Mouse (Mus musculus) embryonic facial prominence, embryonic 13.5 days (tissue): ENCODE results near the gene Col4a1. TPM values are rescaled to one million over a fixed set of nuclear protein-coding genes. Genes with fewer than 3 reads are reported as not detected.

Source experiments
- ATAC-seq: fragments of 200-750 bp; cut with Nextera tagmentation; 2 replicates; pipeline ENCODE4 v1.8.0; 2017; ENCODE audit warnings: low read depth; ENCODE audit not compliant: insufficient number of reproducible peaks, insufficient read depth, low FRiP score, low TSS enrichment
- H3K27ac ChIP-seq: fragments of 300-500 bp; sonication (generic); 2 replicates; pipeline ENCODE4 v1.5.1; 2015; ENCODE audit warnings: moderate library complexity, mild to moderate bottlenecking, inconsistent platforms
- H3K27me3 ChIP-seq: fragments of 300-500 bp; sonication (generic); 2 replicates; pipeline ENCODE4 v1.6.1; 2015; ENCODE audit warnings: mild to moderate bottlenecking, inconsistent platforms
- H3K36me3 ChIP-seq: fragments of 300-500 bp; sonication (generic); 2 replicates; pipeline ENCODE4 v1.6.1; 2015; ENCODE audit warnings: mild to moderate bottlenecking, inconsistent platforms
- H3K4me1 ChIP-seq: fragments of 300-500 bp; sonication (generic); 2 replicates; pipeline ENCODE4 v1.6.1; 2015; ENCODE audit warnings: inconsistent platforms
- H3K4me2 ChIP-seq: fragments of 300-500 bp; sonication (generic); 2 replicates; pipeline ENCODE4 v1.6.1; 2015; ENCODE audit warnings: moderate library complexity, mild to moderate bottlenecking, inconsistent platforms
- H3K4me3 ChIP-seq: fragments of 300-500 bp; sonication (generic); 2 replicates; pipeline ENCODE4 v1.5.1; 2015; ENCODE audit warnings: mild to moderate bottlenecking, inconsistent platforms
- H3K9ac ChIP-seq: fragments of 300-500 bp; sonication (generic); 2 replicates; pipeline ENCODE4 v1.6.1; 2015; ENCODE audit warnings: mild to moderate bottlenecking, inconsistent platforms
- H3K9me3 ChIP-seq: fragments of 300-500 bp; sonication (generic); 2 replicates; pipeline ENCODE4 v1.6.1; 2016; ENCODE audit warnings: inconsistent platforms
- WGBS: fragments of 180-500 bp; shearing (Covaris S2); methylation state at CpG from one replicate; pipeline ENCODE4 v1.1.7; 2015; ENCODE audit warnings: mixed read lengths; 5-methylcytosine and 5-hydroxymethylcytosine counted together
- polyA plus RNA-seq: library from polyadenylated mRNA; unstranded; fragments of >200 nt; fragmentation: Nextera tagmentation; extraction: Ambion mirVana; gene quantifications from 2 replicates; pipeline ENCODE4 v1.2.1, GENCODE M21; 2015

Gene Col4a1
- polyA plus RNA-seq, 1 experiment from 2014 or later, result 121 TPM

DNA sequence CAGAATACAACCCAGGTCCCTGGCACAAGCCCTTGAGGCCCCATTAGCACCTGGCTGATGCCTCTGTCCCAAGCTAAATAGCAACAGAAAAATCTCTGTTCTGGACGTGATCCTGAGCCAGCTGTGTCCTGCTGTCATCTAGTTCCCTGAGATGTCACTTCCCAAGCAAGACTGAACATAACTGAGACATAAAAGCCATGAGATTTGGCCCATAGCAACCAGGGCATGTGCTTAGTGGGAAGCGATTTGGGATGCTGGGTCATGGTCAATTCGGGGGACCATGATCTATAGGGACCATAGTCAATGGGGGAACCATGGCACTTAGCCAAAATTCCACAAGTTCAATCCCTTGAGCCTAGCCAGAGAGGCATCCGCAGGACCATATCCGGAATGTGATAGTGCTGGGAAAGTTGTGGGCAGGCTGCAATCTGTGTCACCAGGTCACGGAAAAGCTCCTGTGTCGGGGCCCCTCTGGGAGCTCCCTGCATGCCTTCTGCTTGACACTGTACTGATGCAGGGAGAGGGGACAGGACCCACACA, 60.3 kb downstream of the Col4a1 start:
- WGBS, result 65% methylated on average over 7 of the region's 7 CpGs
- Histone ChIP-seq H3K4me3 (no peak overlapping the region), H3K27ac (no peak overlapping the region), H3K9me3 (no peaks in the 10 kb centered on the region), H3K4me1 (peaks cover 23% of the 10 kb centered on the region), H3K4me2 (no peak overlapping the region), H3K36me3 (no peaks in the 10 kb centered on the region), H3K27me3 (no peaks in the 10 kb centered on the region), H3K9ac (no peak overlapping the region)
- no peak for ATAC-seq

DNA sequence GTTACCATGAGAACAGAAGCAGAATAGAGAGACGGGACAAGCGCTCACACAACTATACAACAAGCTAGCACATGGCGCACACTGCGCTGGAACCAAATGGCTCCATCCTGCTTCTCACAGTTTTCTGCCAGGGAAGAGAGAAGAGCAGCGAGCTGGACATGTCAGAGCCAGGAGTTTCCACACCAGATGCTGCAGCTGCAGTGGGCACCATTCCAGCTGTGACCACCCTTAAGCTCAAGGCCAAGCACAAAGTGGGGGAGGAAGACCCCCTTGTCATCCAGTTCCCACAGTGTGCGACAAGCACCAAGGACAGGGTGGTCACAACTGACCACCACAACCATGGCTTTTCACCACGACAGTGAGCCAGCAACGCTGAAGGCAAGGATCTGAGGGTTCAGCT, 62.5 kb downstream of the Col4a1 start:
- peaks cover 21% of the 10 kb centered on the region for H3K4me1 ChIP-seq
- no peak overlapping the region for H3K27ac ChIP-seq
- H3K9me3 ChIP-seq, result no peaks in the 10 kb centered on the region
- WGBS, result 80% methylated on average over 8 of the region's 8 CpGs
- no peak for ATAC-seq
- no peak overlapping the region for H3K9ac ChIP-seq
- no peaks in the 10 kb centered on the region for H3K27me3 ChIP-seq
- H3K36me3 ChIP-seq, result peaks cover 11% of the 10 kb centered on the region
- no peak overlapping the region for H3K4me3 ChIP-seq
- no peak overlapping the region for H3K4me2 ChIP-seq

DNA sequence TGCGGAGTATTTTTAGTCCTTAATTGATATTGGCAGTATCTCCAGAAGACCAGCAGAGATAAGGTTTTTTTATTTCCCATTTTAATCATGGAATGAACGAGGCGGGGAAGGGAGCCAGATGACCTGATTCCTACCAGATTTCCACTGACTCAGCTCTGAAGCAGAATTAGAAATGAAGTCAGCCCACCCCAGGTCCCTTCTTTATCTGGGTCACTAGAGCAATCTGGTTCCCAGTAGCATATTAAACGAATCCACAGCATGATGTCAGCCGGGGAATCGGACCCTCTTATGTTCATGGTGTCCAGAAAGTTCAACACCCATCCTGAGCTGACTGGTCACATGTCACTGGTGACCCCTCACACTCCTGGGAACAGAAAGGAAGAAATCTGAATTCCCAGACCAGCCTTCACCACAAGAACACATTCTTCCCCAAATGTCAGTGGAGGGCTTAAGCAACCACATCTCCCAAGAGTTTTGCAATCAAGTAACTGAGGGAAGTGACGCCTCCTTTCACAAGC, 63.0 kb downstream of the Col4a1 start:
- Histone ChIP-seq H3K9me3 (no peaks in the 10 kb centered on the region), H3K9ac (no peak overlapping the region), H3K36me3 (peaks cover 12% of the 10 kb centered on the region), H3K4me2 (no peak overlapping the region), H3K27ac (no peak overlapping the region), H3K4me3 (no peak overlapping the region), H3K4me1 (peaks cover 21% of the 10 kb centered on the region), H3K27me3 (no peaks in the 10 kb centered on the region)
- ATAC-seq, result no peak
- WGBS, result 70% methylated on average over 7 of the region's 7 CpGs

DNA sequence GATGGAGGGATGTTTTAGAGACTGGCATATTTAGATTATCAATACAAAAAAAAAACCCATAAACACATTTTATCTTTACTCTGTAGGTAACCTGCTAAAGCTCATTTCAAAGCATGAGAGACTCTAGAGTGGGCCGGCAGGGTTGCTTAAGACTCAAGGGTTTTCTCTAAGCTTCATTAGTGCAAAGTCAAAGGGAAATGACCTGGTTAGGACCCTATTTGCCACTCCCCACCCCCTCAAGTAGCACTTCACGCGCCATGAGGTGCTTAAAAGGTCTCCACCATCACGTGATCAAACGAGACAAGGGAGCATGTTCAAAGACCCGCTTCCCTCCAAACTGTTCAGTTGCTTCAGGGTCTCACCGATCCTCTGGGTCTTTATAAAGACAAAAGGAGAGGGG, 63.9 kb downstream of the Col4a1 start:
- no peaks in the 10 kb centered on the region for H3K27me3 ChIP-seq
- no peaks in the 10 kb centered on the region for H3K9me3 ChIP-seq
- no peak overlapping the region for H3K27ac ChIP-seq
- WGBS, result 70% methylated on average over 7 of the region's 7 CpGs
- H3K4me1 ChIP-seq, result peaks cover 21% of the 10 kb centered on the region
- no peak overlapping the region for H3K4me2 ChIP-seq
- no peak overlapping the region for H3K9ac ChIP-seq
- no peak for ATAC-seq
- H3K36me3 ChIP-seq, result peaks cover 21% of the 10 kb centered on the region
- no peak overlapping the region for H3K4me3 ChIP-seq

DNA sequence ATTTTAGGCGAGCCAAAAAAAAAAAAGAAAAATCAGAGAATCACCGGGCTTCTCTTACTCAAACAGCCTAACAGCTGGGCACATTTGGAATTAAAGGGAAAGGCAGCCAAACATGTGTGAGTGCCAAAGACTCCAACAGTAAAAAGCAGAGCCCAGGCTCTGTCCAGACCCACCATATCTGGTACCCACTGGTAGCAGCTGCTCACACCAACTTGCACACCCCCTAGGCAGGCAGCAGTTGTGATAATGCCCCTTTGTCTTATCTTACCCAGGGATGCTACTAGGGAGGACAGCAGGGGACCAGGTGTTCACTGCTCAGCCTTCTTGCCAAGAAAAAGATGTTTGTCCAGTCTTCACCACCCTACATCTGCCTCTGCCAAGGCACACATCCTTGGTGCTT, 71.1 kb downstream of the Col4a1 start:
- no peak for ATAC-seq
- Histone ChIP-seq H3K27me3 (no peaks in the 10 kb centered on the region), H3K4me2 (no peak overlapping the region), H3K27ac (no peak overlapping the region), H3K4me3 (no peak overlapping the region), H3K4me1 (no peaks in the 10 kb centered on the region), H3K9ac (no peak overlapping the region), H3K9me3 (no peaks in the 10 kb centered on the region), H3K36me3 (peaks cover 88% of the 10 kb centered on the region)
- 69% methylated on average over 2 of the region's 2 CpGs for WGBS

DNA sequence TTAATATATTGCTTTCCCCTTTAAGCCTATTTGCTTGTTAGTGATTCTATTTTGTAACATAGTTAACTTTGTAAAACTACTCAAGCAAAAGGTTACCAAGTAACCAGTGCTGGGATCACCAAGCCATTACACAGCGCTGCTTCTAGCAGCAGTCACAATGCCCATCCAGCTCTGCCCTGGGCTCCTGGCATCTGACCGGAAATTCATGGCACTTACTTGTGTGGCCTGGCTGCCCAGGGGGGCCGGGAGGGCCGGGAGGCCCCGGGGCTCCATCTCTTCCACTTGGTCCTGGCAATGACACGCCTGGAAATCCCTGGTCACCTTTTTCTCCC, 77.8 kb downstream of the Col4a1 start:
- 91% methylated on average over 6 of the region's 6 CpGs for WGBS
- Histone ChIP-seq H3K27me3 (no peaks in the 10 kb centered on the region), H3K4me3 (no peak overlapping the region), H3K9me3 (no peaks in the 10 kb centered on the region), H3K9ac (no peak overlapping the region), H3K27ac (no peak overlapping the region), H3K36me3 (peaks cover 83% of the 10 kb centered on the region), H3K4me2 (no peak overlapping the region), H3K4me1 (no peaks in the 10 kb centered on the region)
- no peak for ATAC-seq

DNA sequence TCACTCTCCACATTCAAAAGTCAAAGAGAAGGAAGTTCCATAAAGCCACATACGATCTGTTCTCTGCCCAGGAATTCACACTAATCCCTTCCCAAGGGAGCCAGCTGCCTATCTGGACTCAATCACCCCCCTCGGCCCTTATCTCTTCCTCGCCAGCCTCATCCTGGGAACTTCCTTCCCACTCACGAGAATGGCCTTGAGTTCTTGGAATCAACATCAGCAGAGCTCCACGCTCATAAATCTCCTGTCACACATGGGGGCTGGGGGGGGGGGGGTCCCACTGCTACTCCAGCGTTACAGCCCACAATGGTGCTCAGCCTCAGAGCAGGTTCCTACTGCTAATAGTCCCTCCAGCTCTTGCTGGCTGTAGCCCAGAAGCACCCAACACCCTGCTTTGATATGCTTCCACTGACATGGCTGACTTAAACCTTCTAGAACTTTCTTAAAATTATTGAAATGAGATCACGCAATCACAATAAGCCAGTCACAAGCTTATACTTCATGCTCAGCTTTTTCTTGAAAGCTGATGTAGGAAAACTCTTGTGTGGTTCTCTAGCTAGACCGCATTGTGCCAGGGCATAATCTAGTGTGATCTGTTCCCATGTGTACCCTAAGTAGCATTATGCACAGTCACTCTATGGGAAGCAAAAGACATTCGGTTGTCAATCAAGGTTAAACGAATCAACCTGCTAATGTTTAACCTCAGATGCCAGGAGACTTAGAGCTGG, 78.3 kb downstream of the Col4a1 start:
- Histone ChIP-seq H3K9ac (no peak overlapping the region), H3K36me3 (peaks cover 83% of the 10 kb centered on the region), H3K4me3 (no peak overlapping the region), H3K9me3 (no peaks in the 10 kb centered on the region), H3K27me3 (no peaks in the 10 kb centered on the region), H3K27ac (no peak overlapping the region), H3K4me1 (no peaks in the 10 kb centered on the region), H3K4me2 (no peak overlapping the region)
- WGBS, result 72% methylated on average over 10 of the region's 10 CpGs
- no peak for ATAC-seq

DNA sequence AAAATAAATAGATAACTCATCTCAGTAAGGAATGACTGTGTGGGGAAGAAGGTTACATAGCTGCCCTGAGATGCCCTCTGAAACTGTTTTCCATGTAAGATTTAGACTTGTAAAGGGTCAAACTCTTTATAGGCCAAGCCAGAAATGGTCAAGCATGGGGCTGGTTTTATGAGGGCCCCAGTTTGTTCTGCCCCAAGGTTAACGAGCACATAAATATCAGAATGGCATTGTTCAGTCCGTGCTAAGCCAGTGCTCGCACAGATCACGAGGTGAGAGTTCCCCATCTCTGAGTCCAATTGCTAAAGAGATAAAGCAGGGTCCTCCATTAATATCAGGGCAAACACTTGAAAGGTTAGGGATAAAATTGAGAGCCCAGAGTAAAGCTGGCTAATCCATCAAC, 79.6 kb downstream of the Col4a1 start:
- 91% methylated on average over 4 of the region's 4 CpGs for WGBS

DNA sequence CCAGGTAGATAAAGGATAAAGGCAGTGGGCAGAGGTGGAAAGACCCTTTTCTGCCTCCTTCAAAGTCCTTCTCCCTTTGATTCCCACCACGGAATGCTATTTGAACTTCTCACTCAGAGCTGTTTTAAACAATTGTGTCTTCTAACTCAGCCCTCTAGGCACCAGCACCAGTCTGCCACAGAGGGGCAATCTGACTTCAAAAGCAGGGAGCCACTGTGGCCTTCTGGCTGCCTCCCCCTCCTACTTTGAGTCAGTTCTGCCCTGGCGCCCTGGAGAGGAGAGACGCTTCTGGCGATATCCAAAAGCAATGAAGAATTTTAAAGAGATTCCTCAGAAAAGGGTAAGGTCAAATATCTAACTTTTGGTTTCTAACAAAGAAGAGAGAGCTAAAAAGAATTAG, 82.3 kb downstream of the Col4a1 start:
- Histone ChIP-seq H3K4me1 (no peaks in the 10 kb centered on the region), H3K4me3 (no peak overlapping the region), H3K27ac (no peak overlapping the region), H3K27me3 (no peaks in the 10 kb centered on the region), H3K4me2 (no peak overlapping the region), H3K9ac (no peak overlapping the region), H3K9me3 (no peaks in the 10 kb centered on the region), H3K36me3 (peaks cover 84% of the 10 kb centered on the region)
- WGBS, result 42% methylated on average over 4 of the region's 4 CpGs
- no peak for ATAC-seq

More for the DNA sequence above, 79.6 kb downstream of the Col4a1 start:
- H3K9ac ChIP-seq, result no peak overlapping the region
- no peaks in the 10 kb centered on the region for H3K9me3 ChIP-seq
- H3K4me1 ChIP-seq, result no peaks in the 10 kb centered on the region
- no peaks in the 10 kb centered on the region for H3K27me3 ChIP-seq
- H3K4me2 ChIP-seq, result no peak overlapping the region
- H3K36me3 ChIP-seq, result peaks cover 82% of the 10 kb centered on the region
- H3K27ac ChIP-seq, result no peak overlapping the region
- no peak overlapping the region for H3K4me3 ChIP-seq
- no peak for ATAC-seq

DNA sequence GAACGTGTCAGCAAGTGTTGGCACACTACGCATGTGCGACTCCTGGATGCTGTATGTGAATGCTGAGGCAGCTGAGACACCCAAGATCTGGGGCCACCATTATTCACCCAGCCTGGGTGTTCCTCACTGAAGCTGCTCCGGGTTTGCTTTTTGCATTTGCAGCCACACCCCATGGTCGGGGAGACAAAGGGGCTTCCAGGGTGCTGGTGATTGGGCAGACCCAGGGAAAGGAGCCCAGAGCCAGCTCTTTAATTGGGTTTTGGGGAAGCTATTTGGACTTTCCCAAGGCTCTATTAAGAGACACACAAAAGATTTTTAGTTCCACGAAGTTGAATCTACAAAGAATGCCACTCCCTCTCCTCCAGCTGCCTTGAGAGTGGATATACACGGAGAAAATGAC, 85.2 kb downstream of the Col4a1 start:
- Histone ChIP-seq H3K36me3 (peaks cover 88% of the 10 kb centered on the region), H3K9ac (no peak overlapping the region), H3K27me3 (no peaks in the 10 kb centered on the region), H3K9me3 (no peaks in the 10 kb centered on the region), H3K4me2 (no peak overlapping the region), H3K27ac (no peak overlapping the region), H3K4me3 (no peak overlapping the region), H3K4me1 (no peaks in the 10 kb centered on the region)
- no peak for ATAC-seq
- WGBS, result 65% methylated on average over 7 of the region's 7 CpGs

DNA sequence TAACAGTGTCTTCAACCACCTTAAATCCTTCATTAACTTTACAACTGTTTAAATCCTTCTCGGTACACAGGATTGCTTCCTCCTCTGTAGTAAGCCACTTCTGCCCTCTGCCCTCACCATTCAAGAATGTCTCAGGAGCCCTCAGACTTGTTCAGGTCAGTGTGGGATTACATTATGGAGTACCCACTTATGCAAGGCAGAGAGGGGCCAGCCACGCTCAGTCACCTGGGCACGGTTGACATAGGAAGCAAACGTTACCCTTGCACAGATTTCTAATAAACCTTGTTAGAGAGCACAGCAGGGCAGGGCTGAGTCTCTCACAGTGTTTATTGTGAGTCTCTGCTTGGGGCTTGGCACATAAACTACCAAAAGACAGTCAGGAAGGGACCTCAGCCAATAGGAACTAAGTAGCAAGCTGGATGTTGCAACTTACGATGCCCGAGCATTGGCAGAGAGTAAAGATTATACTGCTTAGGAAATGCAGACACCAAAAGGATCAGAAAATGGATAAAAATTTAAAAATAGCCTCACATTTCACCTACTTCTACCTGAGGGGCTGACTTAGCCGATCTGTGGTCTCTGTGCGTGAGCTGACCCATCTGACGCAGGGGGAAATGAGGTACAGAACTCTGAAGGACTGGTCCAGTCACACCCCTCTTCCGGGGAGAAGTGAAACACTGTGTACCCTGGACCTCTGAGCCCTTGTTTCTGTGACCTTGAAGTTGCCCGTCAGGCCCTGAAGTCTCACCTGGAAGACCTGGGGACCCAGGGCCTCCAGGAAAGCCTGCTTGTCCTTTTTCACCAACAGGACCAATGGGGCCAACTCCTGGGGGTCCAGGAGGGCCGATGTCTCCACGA, 86.8 kb downstream of the Col4a1 start:
- Histone ChIP-seq H3K27me3 (no peaks in the 10 kb centered on the region), H3K4me3 (no peak overlapping the region), H3K4me1 (no peaks in the 10 kb centered on the region), H3K4me2 (no peak overlapping the region), H3K9me3 (no peaks in the 10 kb centered on the region), H3K9ac (no peak overlapping the region), H3K27ac (no peak overlapping the region), H3K36me3 (peaks cover 90% of the 10 kb centered on the region)
- ATAC-seq, result no peak
- 91% methylated on average over 13 of the region's 13 CpGs for WGBS

DNA sequence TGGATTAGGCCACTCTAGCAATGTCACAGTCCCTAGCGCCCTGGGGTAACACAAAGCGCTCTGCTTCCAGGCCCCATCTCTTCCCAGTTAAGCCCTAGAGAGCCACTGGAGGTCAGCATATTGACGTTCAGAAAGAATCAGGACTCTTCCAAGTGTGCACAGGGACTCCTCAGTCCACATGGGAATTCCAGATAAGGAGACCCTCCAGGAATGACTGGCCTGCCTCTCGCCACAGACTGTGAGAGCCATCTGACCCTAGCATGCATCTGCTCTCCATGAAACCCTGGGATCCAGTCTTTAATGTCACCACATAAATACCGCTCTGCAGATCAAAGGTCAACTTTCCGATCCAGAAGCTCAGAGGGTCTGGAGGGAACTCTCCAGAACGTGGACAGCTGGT, 88.4 kb downstream of the Col4a1 start:
- no peak overlapping the region for H3K4me3 ChIP-seq
- H3K9me3 ChIP-seq, result no peaks in the 10 kb centered on the region
- no peaks in the 10 kb centered on the region for H3K4me1 ChIP-seq
- no peak overlapping the region for H3K9ac ChIP-seq
- H3K36me3 ChIP-seq, result peaks cover 92% of the 10 kb centered on the region
- H3K4me2 ChIP-seq, result no peak overlapping the region
- H3K27me3 ChIP-seq, result no peaks in the 10 kb centered on the region
- no peak overlapping the region for H3K27ac ChIP-seq
- no peak for ATAC-seq
- WGBS, result 75% methylated on average over 7 of the region's 7 CpGs
